Mouse (Mus musculus) CH12.LX (cell line): Measurements from ENCODE around the gene Ak8.

Experiments
- BHLHE40 ChIP-seq: IDR thresholded peaks from 2 replicates; pipeline ENCODE4 v1.6.1; 2011; ENCODE audit warnings: mild to moderate bottlenecking, low read depth, low read length, improper control_type of control experiment
- CTCF ChIP-seq, 2 experiments: IDR thresholded peaks in 1 of 2; conservative IDR thresholded peaks in 1 of 2; 2 replicates each; pipeline ENCODE4 v1.5.1; 2011 to 2012; ENCODE audit warnings: low read depth in 2 of 2, low read length in 2 of 2, improper control_type of control experiment in 1 of 2, inconsistent platforms in 1 of 2, mild to moderate bottlenecking in 1 of 2, moderate library complexity in 1 of 2
- GABPA ChIP-seq: IDR thresholded peaks from 2 replicates; pipeline ENCODE4 v1.6.1; 2012; ENCODE audit warnings: low read depth, low read length, improper control_type of control experiment, inconsistent platforms; ENCODE audit not compliant: insufficient replicate concordance
- JUN ChIP-seq: IDR thresholded peaks from 2 replicates; pipeline ENCODE4 v1.6.1; 2011; ENCODE audit warnings: low read depth, mild to moderate bottlenecking, low read length, improper control_type of control experiment, moderate library complexity; ENCODE audit not compliant: insufficient read depth
- MAX ChIP-seq: IDR thresholded peaks from 2 replicates; pipeline ENCODE4 v1.6.1; 2011; ENCODE audit warnings: low read length, improper control_type of control experiment
- NELFE ChIP-seq: IDR thresholded peaks from 2 replicates; pipeline ENCODE4 v1.6.1; 2011; ENCODE audit warnings: low read depth, low read length, improper control_type of control experiment
- POLR2A ChIP-seq: IDR thresholded peaks from 2 replicates; pipeline ENCODE4 v1.6.1; 2011; ENCODE audit warnings: low read depth, mild to moderate bottlenecking, improper control_type of control experiment, low read length
- POLR2AphosphoS2 ChIP-seq: IDR thresholded peaks from 2 replicates; pipeline ENCODE4 v1.6.1; 2011; ENCODE audit warnings: low read depth, low read length, improper control_type of control experiment
- TCF12 ChIP-seq: IDR thresholded peaks from 2 replicates; pipeline ENCODE4 v1.6.1; 2014; ENCODE audit warnings: low read depth, mild to moderate bottlenecking, inconsistent platforms, low read length, improper control_type of control experiment
- USF1 ChIP-seq: IDR thresholded peaks from 2 replicates; pipeline ENCODE4 v1.6.1; 2014; ENCODE audit warnings: low read depth, mild to moderate bottlenecking, inconsistent platforms, low read length, improper control_type of control experiment
- USF2 ChIP-seq: conservative IDR thresholded peaks from 2 replicates; pipeline ENCODE4 v1.6.1; 2011; ENCODE audit warnings: low read depth, low read length, improper control_type of control experiment

- TF ChIP-seq USF1 (no peak), POLR2AphosphoS2 (no peak), MAX (no peak), JUN (no peak), POLR2A (no peak), USF2 (no peak), CTCF (conservative IDR thresholded peaks at IDR 0.05 in 1 of 2, IDR thresholded peaks at IDR 0.05 in 1 of 2; ENCODE audit: low read depth in 2 of 2, low read length in 2 of 2) (peak; percentile 27 to 87; a peak in 3 of 4 replicates), BHLHE40 (no peak), TCF12 (no peak), NELFE (peak; percentile 35; the same call in 1 of the 2 replicates), GABPA (no peak)
These were observed 56.2 kb downstream of the Ak8 start for GRCm38 (mm10) chr2:28756201-28756600.
